Mouse (Mus musculus): ENCODE results near the gene Mbd5.

Gene Mbd5

GRCm38 (mm10) chr2:48948841-48949584, at the start of gene Mbd5:
TSS of gene Mbd5 (plus strand) at chr2:48949508.
- DNase-seq (ENCODE audit: low read depth, low spot score), result peak; percentile 97

DNA sequence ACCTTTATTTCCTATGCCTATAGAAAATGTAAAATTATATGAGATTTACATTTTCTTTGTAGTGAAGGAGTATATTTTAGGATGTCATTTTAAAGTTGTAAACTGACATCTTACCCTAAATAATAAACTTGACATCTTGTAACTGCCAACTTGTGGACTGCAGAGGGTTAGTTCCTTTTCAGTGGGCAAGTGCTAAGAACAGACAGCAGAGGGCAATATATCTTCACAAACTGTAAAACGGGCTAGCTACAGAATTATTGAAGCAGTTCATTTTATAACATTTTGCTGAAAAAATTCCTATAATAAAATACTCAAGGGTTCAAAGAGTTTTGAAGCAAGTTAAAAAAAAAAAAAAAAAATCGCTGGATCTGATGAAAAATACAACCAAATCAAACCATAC, 40.4 kb upstream of the Mbd5 start:
- DNase-seq (ENCODE audit: low read depth, low spot score), result no peak

DNA sequence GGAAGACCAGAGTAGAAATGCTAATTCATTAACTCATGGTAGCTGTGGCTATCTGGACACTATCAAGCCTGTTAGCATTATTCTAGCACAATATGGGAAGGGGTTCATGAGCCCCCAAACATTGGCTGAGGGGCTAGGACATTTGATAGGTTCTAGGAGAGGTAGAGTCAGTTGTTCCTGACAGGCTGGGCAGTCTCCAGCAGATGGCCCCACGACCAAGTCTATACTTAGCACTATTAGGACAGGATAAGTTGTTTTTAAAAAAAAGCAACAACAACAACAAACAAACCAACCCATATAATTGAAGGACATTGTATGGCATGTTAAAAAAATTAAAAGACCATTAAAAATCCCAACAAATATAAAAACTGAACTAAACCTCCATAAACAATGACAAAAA, 35.1 kb upstream of the Mbd5 start:
- DNase-seq (ENCODE audit: low read depth, low spot score), result no peak

DNA sequence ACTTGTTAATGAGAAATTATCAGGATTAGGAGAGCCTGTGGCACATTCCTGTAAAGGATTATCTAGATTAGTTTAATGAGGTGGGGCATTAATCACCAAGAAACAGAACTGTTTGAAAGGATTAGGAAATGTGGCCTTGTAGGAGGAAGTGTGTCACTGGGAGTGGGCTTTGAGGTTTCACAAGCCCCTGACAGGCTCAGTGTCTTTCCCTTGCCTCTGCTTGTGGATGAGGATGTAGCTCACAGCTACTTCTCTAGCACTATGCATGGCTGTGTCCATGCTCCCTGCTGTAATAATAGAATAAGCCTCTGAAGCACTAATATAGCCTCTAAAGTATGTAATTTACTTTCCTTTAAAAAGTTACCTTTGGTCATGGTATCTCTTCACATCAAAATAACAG, 33.5 kb upstream of the Mbd5 start:
- DNase-seq (ENCODE audit: low read depth, low spot score), result no peak

- no peak for DNase-seq (ENCODE audit: low read depth, low spot score)
Observed at GRCm38 (mm10) chr2:48935058-48935457, 14.2 kb upstream of the Mbd5 start.

DNA sequence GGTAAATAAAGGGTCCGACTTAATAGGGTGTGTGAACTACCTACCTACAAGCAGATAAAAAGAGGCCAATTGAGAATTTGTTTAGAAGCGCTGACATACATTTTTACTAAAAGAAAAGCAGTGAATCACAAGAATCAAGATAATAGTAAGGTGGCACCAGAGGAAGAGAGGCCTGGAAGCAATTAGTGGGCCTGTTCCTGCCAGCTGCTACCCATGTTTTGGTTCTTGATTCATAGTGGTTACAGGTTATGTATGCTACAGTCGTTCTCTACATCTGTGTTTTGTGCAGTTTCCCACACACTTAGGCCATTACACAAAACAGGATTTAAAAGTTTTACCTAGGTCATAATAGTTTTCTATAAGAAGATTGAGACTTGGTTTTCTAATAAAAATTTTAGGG, 1.5 kb upstream of the Mbd5 start:
- no peak for DNase-seq (ENCODE audit: low read depth, low spot score)

GRCm38 (mm10) chr2:48949743-48950251, 489 bp downstream of the Mbd5 start:
- DNase-seq (ENCODE audit: low read depth, low spot score), result peak; percentile 32

- no peak for DNase-seq (ENCODE audit: low read depth, low spot score)
Observed at GRCm38 (mm10) chr2:48950252-48950315, 776 bp downstream of the Mbd5 start, which contains the start of gene Orc4. TSS of gene Orc4 (minus strand) at chr2:48950277.

GRCm38 (mm10) chr2:48950316-48950880, 1.1 kb downstream of the Mbd5 start:
- no peak for DNase-seq (ENCODE audit: low read depth, low spot score)

GRCm38 (mm10) chr2:48956591-48956990, 7.3 kb downstream of the Mbd5 start:
- DNase-seq (ENCODE audit: low read depth, low spot score), result no peak

DNA sequence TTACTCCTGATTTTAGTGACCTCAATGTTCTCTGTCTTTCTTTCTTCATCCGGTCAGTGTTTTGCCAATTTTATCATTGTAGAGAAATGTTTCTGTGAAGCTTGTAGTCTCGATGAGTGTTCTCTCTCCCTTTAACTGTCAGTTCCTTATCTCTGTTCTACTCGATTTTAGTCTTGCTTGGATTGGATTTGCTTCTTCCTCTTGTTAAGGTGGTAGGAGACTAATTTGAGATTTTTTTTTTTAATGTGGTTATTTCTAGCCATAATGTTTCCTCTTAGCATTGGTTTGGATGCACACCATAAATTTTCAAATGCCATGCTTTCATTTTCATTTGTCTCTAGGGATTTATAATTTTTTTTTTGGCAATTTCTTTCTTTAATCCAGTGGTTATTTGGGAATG, 29.6 kb downstream of the Mbd5 start:
- no peak for DNase-seq (ENCODE audit: low read depth, low spot score)

- DNase-seq (ENCODE audit: low read depth, low spot score), result no peak
Observed at GRCm38 (mm10) chr2:48990322-48990721, 41.0 kb downstream of the Mbd5 start.

DNA sequence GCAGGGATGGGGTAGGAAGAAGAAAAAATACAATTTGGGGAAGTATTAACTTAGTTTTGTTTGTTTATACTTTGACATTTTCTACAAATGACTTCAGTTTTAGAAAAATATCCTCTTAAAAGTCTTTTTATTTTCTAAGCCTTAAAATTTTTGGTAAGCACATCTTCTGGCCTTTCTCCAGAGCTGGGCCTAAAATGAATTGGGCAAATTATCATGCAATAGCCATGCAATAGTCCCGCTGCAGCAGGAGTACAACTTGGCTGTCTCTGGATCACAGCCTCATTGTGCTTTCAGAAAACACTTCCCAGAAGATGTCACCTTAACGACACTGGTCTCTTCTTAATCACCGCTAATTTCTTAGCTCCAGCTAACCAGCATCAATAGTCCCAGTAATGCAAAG, 91.2 kb downstream of the Mbd5 start:
- DNase-seq (ENCODE audit: low read depth, low spot score), result no peak

DNA sequence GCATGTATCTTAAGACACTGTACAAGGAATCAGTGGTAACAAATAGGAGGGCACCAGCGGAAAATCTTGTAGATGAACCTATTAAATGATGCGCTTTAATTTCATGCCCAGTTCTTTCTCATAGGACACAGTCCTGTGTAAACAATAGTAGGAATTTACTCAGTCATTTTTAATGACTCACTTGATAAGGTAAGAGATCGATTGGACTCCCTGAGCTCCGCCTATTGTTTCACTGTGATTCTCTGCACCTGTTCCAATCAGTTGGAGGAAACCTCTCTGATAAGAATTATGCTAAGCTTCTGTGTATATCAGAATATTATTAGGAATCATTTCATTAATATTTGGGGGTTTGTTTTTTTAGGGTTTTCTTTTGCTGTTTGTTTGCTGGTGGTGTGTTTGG, 100.7 kb downstream of the Mbd5 start:
- no peak for DNase-seq (ENCODE audit: low read depth, low spot score)

- DNase-seq (ENCODE audit: low read depth, low spot score), result no peak
Observed at GRCm38 (mm10) chr2:49067886-49068285, 118.6 kb downstream of the Mbd5 start.

- no peak for DNase-seq (ENCODE audit: low read depth, low spot score)
Observed at GRCm38 (mm10) chr2:49084966-49085365, 135.7 kb downstream of the Mbd5 start.

GRCm38 (mm10) chr2:49090771-49091170, 141.5 kb downstream of the Mbd5 start:
- no peak for DNase-seq (ENCODE audit: low read depth, low spot score)

GRCm38 (mm10) chr2:49096765-49097164, 147.5 kb downstream of the Mbd5 start:
- DNase-seq (ENCODE audit: low read depth, low spot score), result no peak

GRCm38 (mm10) chr2:49108906-49109305, 159.6 kb downstream of the Mbd5 start:
- no peak for DNase-seq (ENCODE audit: low read depth, low spot score)

DNA sequence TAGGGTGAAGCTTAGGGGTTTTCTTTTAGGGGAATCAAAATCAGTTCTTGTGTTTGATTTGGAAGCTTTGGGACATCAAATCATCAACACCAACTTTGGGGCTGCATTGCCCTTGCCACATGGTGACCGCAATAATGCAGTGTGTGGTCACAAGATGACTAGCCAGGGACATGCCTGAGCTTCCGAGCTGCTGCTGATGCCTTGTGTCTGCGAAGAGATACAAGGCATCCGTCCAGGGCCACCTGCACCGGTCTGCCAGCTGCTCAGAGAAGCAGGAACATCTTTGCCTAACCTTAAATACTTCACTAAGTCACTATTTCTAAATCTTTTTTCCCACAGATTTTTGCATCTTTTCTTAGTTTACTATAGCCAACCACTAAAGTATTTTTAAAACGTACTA, 170.6 kb downstream of the Mbd5 start:
- DNase-seq (ENCODE audit: low read depth, low spot score), result no peak

DNA sequence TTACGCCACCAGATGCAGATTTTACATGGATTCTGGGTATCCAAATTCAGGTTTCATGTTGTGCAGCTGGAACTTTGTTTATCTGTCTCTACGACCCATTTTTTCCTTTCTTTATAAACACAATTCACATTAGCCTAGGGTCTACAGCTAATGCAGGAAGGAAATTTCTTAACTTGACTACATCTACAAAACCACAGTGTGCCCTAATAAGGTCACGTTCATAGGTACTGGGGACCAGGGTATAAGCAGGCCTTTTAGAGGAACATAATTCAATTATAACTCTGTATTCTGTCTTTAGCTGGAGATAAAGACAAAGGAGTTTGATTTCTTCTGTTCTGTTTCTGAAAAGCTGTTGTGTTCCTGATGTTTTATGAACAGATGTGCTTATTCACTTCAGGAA, 172.3 kb downstream of the Mbd5 start:
- DNase-seq (ENCODE audit: low read depth, low spot score), result no peak

DNA sequence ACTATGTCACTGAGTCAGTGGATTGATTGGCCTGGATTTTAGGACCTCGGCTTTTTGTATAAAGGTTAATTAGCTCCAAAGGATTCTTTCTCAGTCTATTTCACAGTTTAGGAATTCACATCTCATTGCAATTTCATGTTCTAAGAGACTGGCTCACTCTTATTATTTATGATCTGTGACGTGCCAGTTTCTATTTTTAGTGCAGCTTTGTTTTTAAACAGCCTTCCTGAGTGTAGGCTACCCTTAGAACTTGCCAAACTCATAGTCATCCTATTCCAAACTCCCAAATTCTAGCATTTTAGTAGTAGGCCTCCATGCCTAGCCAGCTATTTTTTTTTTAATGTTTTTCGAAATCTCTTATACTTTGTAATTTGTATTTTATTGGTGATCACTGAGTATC, 192.9 kb downstream of the Mbd5 start:
- DNase-seq (ENCODE audit: low read depth, low spot score), result no peak

DNA sequence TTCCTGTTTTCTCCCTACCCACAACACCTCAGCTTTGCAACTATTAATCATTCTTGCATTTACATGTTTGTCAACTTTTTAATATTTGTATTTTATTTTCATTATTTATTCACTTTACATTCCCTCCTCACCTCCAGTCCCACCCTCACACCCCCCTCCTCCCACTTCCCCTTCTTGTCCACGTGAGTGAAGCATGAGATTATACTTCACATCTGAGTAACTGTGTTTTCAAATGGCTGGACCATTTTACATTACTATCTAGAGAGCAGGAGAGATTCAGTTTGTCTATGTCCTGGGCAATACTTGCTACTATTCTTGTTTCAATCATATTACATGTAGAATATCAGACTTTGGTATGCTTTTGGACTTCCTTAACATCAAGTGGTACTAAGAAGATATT, 204.3 kb downstream of the Mbd5 start:
- no peak for DNase-seq (ENCODE audit: low read depth, low spot score)

Data from embryo, embryonic 11.5 days (tissue).